Mouse (Mus musculus): ENCODE results near the gene Cpa4.

GRCm38 (mm10) chr6:30543077-30543476, 25.1 kb upstream of the Cpa4 start:
- TF ChIP-seq CTCF (IDR thresholded peaks at IDR 0.05) (no peak), EP300 (IDR thresholded peaks at IDR 0.05) (no peak)
